Mouse (Mus musculus): ENCODE data around the gene Klc2. TPM values are rescaled to one million over a fixed set of nuclear protein-coding genes. Genes with fewer than 3 reads are reported as not detected.

Klc2 gene
- total and polyA plus RNA-seq, 3 experiments = 7.3 to 30.3 TPM; not detected in 1

DNA sequence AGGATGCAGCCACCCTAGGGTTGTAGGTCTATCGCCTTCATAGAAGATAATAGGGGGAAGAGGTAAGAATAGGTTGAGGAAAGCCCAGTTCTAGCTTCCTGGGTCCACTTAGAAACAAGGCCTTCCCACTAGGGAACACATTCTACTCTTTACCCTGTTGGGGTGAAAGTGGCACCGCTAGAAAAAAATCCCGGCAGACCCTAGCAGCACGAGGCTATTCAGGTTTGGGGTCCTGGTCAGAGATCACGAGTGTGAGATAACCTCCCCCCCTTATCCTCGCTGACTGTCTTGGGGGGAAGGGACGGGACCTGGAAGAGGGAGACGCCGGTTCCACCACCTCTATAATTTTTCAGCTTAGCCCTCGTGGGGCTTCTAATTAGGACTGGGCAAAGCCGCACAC is 47.3 kb downstream of the Klc2 start:
- Histone ChIP-seq H3K9me3 (replicated peaks; ENCODE audit: insufficient read depth, low read length) (no peaks in the 10 kb centered on the region), H3K27ac (ENCODE audit: control insufficient read depth, low read depth, low read length) (no peak overlapping the region), H3K4me3 (ENCODE audit: control insufficient read depth in 1 of 2, insufficient read depth in 1 of 2, low read depth in 2 of 2, low read length in 2 of 2) (peak overlapping the region in 1 of 2 experiments; percentile 56; a peak in 1 of 4 replicates), H3K36me3 (ENCODE audit: control insufficient read depth in 1 of 2, insufficient read depth in 2 of 2, low read length in 2 of 2) (peaks cover 0 to 4% of the 10 kb centered on the region in 2 experiments; a peak in 1 of 4 replicates), H3K4me1 (ENCODE audit: control insufficient read depth in 1 of 2, insufficient read depth in 2 of 2, low read length in 2 of 2) (peaks cover 5 to 29% of the 10 kb centered on the region in 2 experiments), H3K27me3 (ENCODE audit: control insufficient read depth in 1 of 2, insufficient read depth in 2 of 2, low read length in 2 of 2) (no peaks in the 10 kb centered on the region), H3K79me2 (ENCODE audit: control insufficient read depth, insufficient read depth, low read length, poor library complexity) (peaks cover 2% of the 10 kb centered on the region; the same call in 1 of the 2 replicates), H3K9ac (ENCODE audit: control insufficient read depth, low read depth, low read length, poor library complexity, severe bottlenecking) (peak overlapping the region; percentile 77)
- DNase-seq (ENCODE audit: low read depth, low spot score) = no peak
- TF ChIP-seq MAFK (IDR thresholded peaks at IDR 0.05; ENCODE audit: borderline replicate concordance, low read depth, low read length) (no peak), USF1 (IDR thresholded peaks at IDR 0.05; ENCODE audit: low read depth, low read length) (no peak), POLR2A (IDR thresholded peaks at IDR 0.05; ENCODE audit: control insufficient read depth in 1 of 2, insufficient read depth in 1 of 2, low read depth in 1 of 2, low read length in 2 of 2, poor library complexity in 1 of 2) (no peak), JUND (IDR thresholded peaks at IDR 0.05; ENCODE audit: low read depth, low read length) (no peak), TBP (IDR thresholded peaks at IDR 0.05; ENCODE audit: low read depth, low read length) (no peak), POLR2AphosphoS2 (IDR thresholded peaks at IDR 0.05; ENCODE audit: low read length) (no peak), KAT2A (conservative IDR thresholded peaks at IDR 0.05; ENCODE audit: low read depth, low read length) (no peak), CHD2 (IDR thresholded peaks at IDR 0.05; ENCODE audit: low read length) (no peak), ELF1 (IDR thresholded peaks at IDR 0.05; ENCODE audit: low read depth, low read length) (no peak), ZNF384 (IDR thresholded peaks at IDR 0.05; ENCODE audit: low read depth, low read length) (no peak), MAZ (IDR thresholded peaks at IDR 0.05; ENCODE audit: low read depth, low read length) (no peak), ZC3H11A (IDR thresholded peaks at IDR 0.05; ENCODE audit: low read depth, low read length) (no peak), NRF1 (IDR thresholded peaks at IDR 0.05; ENCODE audit: insufficient read depth, low read depth, low read length, poor library complexity, severe bottlenecking) (no peak), HCFC1 (IDR thresholded peaks at IDR 0.05; ENCODE audit: low read depth, low read length) (no peak), MAX (IDR thresholded peaks at IDR 0.05; ENCODE audit: low read length) (no peak), EP300 (IDR thresholded peaks at IDR 0.05; ENCODE audit: low read depth in 1 of 2, low read length in 2 of 2) (no peak), CTCF (IDR thresholded peaks at IDR 0.05 in 2 of 3, conservative IDR thresholded peaks at IDR 0.05 in 1 of 3; ENCODE audit: control insufficient read depth in 1 of 3, insufficient read depth in 1 of 3, low read depth in 2 of 3, low read length in 3 of 3, poor library complexity in 1 of 3, severe bottlenecking in 1 of 3) (no peak), BHLHE40 (IDR thresholded peaks at IDR 0.05; ENCODE audit: borderline replicate concordance, low read depth, low read length) (no peak)

GRCm38 (mm10) chr19:5069978-5070377 is 48.4 kb downstream of the Klc2 start:
- Histone ChIP-seq H3K4me1 (ENCODE audit: control insufficient read depth in 1 of 2, insufficient read depth in 2 of 2, low read length in 2 of 2) (peaks cover 5 to 34% of the 10 kb centered on the region in 2 experiments), H3K27me3 (ENCODE audit: control insufficient read depth in 1 of 2, insufficient read depth in 2 of 2, low read length in 2 of 2) (no peaks in the 10 kb centered on the region), H3K9ac (ENCODE audit: control insufficient read depth, low read depth, low read length, poor library complexity, severe bottlenecking) (no peak overlapping the region), H3K27ac (ENCODE audit: control insufficient read depth, low read depth, low read length) (no peak overlapping the region), H3K79me2 (ENCODE audit: control insufficient read depth, insufficient read depth, low read length, poor library complexity) (peaks cover 2% of the 10 kb centered on the region; the same call in 1 of the 2 replicates), H3K4me3 (ENCODE audit: control insufficient read depth in 1 of 2, insufficient read depth in 1 of 2, low read depth in 2 of 2, low read length in 2 of 2) (no peak overlapping the region), H3K36me3 (ENCODE audit: control insufficient read depth in 1 of 2, insufficient read depth in 2 of 2, low read length in 2 of 2) (peaks cover 0 to 4% of the 10 kb centered on the region in 2 experiments; a peak in 1 of 4 replicates), H3K9me3 (replicated peaks; ENCODE audit: insufficient read depth, low read length) (no peaks in the 10 kb centered on the region)
- no peak for DNase-seq (ENCODE audit: low read depth, low spot score)
- no peak for TF ChIP-seq NELFE (IDR thresholded peaks at IDR 0.05; ENCODE audit: low read depth, low read length)
- TF ChIP-seq CTCF (IDR thresholded peaks at IDR 0.05 in 2 of 3, conservative IDR thresholded peaks at IDR 0.05 in 1 of 3; ENCODE audit: control insufficient read depth in 1 of 3, insufficient read depth in 1 of 3, low read depth in 2 of 3, low read length in 3 of 3, poor library complexity in 1 of 3, severe bottlenecking in 1 of 3) = no peak
- no peak for TF ChIP-seq E2F4 (IDR thresholded peaks at IDR 0.05; ENCODE audit: borderline replicate concordance, low read depth, low read length)
- TF ChIP-seq MYC (IDR thresholded peaks at IDR 0.05; ENCODE audit: low read depth, low read length) = no peak
- no peak for TF ChIP-seq CHD2 (IDR thresholded peaks at IDR 0.05; ENCODE audit: low read length)

Data from MEL (cell line).